Mouse (Mus musculus): ENCODE measurements around the gene Abracl.

DNA sequence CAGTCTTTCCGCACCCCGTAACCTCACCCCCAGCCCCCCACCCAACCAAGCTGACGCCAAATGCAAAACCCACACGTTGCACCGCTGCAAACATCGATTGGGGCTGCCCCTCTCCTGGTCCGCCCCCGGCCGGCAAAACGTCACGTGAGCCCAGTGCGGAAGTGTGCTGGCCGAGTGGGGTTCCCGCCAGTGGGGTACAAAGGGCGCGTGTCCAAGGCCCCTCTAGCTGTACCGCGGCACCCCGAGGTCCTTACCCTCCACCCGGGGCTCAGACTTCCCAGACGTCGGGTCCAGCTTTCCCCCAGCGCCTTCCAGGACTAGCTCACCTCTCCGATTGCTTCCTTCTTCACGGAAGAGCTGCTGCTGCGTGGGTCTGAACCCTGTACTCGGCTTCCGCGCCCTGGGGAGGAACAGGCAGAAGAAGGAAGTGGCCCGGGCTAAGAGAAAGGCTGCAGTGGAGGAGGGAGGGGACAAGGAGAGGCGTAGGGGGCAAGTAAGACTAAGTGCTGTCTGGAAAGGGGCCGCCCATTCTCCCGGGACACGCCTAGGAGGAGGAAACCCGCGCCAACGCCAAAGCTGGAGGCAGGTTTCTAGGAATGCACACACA lies at the start of gene Abracl:
- TF ChIP-seq POLR2A (IDR thresholded peaks at IDR 0.05; ENCODE audit: insufficient read depth, low read depth, low read length) (peak; percentile 75), CTCF (IDR thresholded peaks at IDR 0.05) (peak; percentile 49)

All from heart, adult 2 months (tissue).